Mouse (Mus musculus): ENCODE data around the gene Slc30a5. TPM values are rescaled to one million over a fixed set of nuclear protein-coding genes. Genes with fewer than 3 reads are reported as not detected.
A peak's percentile ranks its signal among the peaks of the same experiment; 100 is the strongest.
"Not testable (repeated sequence)": the region's sequence is repeated elsewhere in the genome, so short reads cannot be mapped to it uniquely, and the experiment has no call there.

Slc30a5 gene
- polyA plus RNA-seq, 3 experiments from 2014 or later, result 11.5 to 15.0 (median 12.7) TPM

DNA sequence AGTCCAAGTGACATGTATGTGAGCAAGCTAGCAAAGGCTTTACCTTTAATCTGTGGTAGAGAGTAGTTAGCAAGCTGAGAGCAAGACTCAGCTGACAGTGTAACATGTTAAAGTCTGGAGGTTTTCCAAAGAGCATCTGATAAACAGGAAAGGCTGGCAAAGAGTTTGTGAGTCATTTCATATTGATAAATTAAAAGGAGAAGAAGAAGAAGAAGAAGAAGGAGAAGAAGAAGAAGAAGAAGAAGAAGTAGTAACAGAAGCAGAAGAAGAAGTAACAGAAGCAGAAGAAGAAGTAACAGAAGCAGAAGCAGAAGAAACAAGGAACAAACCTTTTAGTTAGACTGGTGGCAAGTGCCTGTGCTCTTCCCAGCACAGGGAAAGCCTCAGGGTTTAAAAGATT is 1.6 kb upstream of the Slc30a5 start:
- no peak for ATAC-seq

DNA sequence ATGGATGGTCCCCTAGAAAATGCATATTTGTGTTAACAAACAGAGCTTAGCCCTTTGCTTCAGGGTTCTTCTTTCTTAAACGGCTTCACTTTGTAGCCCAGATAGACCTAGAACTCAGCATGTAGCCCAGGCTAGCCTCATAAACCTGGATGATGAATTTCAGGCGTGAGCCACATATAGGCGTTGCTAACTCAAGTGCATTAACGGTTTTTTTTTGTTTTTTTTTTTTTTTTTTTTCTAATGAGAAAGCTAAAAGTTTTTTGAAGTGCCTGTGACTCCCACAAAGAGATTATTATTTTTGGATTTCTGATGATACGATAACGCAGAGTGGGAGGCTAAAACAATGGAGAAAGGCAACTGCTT is 394 bp upstream of the Slc30a5 start:
- no peak for ATAC-seq

GRCm38 (mm10) chr13:100832188-100832587 is 1.0 kb downstream of the Slc30a5 start:
- ATAC-seq, result no peak

GRCm38 (mm10) chr13:100831123-100831522 is 2.1 kb downstream of the Slc30a5 start:
- no peak for ATAC-seq

- ATAC-seq, result no peak
These were observed 7.4 kb downstream of the Slc30a5 start for GRCm38 (mm10) chr13:100825627-100826410.

DNA sequence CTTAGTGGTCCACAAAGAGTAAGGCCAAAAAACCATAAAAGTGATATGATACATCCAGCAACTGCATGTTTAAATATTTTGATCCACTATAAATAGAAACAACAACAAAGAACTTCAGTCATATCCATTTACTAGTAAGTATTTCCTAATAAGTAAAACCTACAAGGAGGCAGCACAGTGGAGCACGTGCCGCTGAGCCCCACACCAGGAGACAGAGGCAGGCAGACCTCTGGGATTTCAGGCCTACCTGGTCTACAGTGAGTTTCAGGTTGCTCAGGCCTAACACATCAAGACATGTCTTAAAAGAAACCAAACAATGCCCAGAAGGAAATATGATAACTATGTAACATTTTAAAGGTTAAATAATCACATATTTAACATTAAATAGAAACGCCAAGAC is 8.3 kb downstream of the Slc30a5 start:
- ATAC-seq, result no peak

DNA sequence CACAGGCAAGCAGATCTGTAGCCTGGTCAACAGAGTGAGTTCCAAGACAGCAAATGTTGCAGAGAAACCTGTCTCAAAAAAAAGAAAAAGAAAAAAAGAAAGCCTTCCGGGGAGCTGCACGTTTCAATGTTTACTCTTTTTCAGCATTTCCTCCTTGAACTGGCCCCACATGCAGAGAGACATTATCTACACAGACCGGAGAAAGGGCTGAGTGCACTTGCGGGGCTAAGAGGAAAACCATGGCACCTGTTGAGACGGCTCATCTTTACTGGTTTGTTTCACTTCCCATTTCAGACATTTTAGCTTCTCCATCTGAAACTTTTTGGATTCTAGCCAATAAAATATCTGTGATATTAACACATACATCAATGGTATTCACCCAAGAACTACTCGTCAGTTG is 8.9 kb downstream of the Slc30a5 start:
- no peak for ATAC-seq

DNA sequence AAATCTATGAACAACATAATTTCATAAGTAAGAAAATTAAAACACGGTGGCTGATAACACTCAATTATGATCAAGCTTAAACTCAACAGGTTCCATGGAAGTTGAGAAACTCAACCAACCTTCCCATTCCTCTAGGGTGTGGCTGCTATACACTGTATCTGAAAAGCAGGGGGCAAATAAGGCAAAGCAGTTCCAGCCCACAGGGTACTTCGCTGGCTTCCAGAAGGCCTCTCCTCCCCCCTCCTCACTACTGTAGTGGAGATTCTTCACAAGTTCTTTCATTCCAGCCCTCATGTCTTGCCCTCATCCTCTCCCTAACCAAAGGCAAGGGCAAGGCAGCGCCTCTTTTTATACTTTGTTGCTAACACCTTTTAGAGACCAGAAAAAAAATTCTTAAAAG is 9.4 kb downstream of the Slc30a5 start:
- no peak for ATAC-seq

DNA sequence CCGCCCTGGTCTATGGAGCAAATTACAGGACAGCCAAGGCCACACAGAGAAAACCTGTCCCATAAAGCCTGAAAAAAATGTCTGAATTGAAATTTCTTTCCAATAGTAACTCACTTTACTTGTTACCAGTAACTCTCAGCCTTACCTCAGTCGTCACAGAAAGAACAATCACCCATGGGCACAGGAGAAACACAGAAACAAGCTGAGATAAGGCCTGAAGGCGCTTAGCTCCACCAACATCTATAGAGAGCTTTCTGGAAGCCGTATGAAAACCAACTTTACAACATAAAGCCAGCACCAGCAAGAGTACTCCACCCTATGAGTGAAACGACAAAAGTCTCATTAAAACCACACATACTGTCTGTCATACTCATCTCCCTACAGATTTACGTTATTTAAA is 18.8 kb downstream of the Slc30a5 start:
- no peak for ATAC-seq

DNA sequence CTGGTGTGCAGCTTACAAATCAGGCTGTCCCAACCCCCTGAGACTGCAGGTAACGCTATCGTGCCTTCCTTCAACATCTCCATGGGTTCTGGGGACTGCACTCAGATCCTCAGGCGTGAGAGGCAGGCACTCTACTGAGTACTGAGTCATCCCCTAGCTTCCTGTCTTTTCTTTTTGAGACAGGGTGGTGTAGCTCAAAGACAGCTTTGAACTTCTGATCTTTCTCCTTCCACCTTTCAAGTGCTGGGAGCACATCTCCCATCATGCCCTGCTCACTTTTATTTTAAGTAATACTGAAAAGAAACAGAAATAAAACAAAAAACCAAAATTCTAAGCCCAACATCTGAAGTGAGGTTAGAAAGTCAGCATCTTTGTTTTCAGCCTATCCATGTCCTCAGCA is 27.5 kb downstream of the Slc30a5 start:
- no peak for ATAC-seq

- ATAC-seq, result no peak
These were observed 36.1 kb downstream of the Slc30a5 start for GRCm38 (mm10) chr13:100797171-100797570.

GRCm38 (mm10) chr13:100789083-100789482 is 44.1 kb downstream of the Slc30a5 start:
- ATAC-seq, result no peak

DNA sequence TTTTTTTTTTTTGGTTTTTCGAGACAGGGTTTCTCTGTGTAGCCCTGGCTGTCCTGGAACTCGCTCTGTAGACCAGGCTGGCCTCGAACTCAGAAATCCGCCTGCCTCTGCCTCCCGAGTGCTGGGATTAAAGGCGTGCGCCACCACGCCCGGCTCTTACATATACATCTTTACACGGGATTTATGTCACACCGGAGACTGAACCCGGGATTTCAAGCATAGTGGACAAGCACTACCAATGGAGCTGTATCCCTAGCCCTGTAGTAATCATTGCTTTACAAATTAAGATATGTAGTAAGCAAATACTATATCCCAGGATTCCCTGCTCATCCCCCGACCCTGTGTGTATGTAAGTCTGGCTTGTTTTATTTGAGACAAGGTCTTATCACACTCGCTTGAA is 45.2 kb downstream of the Slc30a5 start:
- ATAC-seq, result not testable (repeated sequence)

DNA sequence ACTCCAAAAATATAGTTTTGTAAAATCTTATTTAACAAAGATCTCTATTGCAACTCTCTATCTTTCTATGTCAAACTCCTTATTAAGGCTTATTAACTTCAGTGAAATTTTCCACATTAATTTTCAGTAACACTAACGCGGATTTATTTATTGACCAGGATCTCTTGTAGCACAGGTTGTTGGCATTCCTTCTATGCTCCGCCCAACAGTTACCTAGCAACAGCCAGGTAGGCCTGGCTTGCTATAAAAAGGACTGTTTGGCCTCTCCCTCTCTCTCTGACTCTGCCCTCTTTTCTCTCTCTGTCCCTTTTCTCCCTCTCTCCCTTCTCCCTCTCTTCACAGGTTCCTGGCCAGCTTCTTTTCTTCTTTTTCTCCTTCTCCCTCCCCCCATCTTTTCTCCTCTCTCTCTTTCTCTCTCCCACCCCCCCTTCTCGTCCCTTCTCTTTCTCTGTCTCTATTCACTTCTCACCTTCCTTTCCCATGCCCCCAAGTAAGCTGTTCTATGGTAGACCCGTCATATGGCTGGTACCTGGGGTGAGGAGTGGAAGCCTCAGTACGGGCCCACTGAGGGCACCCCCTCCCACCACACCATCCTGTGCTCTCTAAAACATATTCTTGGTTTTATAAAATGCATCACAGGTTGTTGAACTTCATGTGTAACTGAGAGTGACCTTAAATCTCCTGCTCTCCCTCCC is 45.8 kb downstream of the Slc30a5 start:
- ATAC-seq, result no peak

DNA sequence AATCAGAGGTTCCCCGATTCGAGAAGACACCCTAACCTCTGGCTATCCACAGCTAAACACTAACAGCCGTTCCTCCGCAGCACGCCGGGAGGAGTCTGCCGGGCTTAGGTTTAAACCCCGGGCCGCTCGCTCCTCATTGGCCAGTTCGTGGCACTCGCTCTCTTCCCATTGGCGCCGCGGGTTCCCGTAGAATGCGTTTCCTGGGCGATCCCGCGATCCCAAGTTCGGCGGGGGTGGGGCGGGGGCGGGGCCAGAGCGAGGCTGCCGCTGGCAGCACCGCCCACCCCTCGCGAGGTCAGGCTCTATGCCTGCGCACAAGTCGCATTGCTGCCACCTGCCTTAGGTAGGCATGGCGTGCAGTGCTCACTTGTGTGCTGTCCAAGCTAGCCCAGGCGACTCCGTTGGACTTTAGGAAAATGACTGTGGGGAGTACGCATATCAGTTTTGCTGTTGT is 46.8 kb downstream of the Slc30a5 start, which contains the start of gene Ccnb1:
Gene Ccnb1, minus strand, starts transcription at position 157 of the 454 bp plus-strand sequence.
- peak; percentile 95 for ATAC-seq

DNA sequence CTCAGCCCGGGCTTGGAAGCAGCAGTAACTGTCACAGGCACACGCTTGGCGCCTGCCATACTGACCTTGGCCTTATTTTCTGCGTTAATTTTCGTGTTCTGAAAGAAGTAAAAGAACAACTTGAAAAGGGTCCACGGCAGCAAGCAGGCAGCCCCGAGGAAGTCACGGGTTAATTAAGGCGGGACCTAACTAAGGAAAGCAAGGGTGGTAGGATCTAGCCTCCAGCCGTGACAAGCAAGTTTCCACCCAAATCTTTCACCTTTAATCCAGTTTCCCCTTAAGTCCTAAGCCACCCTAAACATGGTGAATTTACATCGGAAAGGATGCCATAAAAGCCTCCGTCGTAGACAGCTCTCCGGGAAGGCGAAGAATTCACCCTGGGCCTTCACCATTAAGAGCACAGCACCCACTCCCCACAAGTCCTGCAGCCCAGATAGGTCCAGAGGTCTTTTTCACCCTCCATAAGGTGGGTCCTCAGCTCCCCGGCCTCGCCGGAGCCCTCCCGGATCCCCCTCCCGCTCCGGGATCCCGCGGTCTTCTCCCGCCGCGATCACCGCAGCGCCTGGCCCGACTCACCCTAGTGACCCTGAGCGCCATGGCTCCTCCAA is 47.3 kb downstream of the Slc30a5 start:
- ATAC-seq, result peak; percentile 21

DNA sequence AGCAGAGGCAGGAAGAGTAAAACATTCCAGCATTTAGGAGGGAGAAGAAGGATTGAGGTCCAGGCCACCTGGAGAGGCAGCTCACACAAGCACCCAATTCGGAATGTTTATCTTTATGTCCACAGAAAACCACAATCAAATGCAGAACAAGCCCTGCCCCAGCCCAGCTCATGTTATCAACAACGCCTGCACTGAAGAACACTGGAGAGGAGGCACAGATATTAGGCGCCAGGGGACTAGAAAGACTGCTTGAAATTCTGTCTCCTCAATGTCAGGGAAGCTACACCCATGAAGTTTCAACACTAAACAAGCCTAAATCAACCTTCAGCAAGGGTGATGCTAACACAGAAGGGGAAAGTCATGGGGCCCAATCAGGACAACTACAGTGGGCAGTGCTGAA is 55.7 kb downstream of the Slc30a5 start:
- ATAC-seq, result no peak

DNA sequence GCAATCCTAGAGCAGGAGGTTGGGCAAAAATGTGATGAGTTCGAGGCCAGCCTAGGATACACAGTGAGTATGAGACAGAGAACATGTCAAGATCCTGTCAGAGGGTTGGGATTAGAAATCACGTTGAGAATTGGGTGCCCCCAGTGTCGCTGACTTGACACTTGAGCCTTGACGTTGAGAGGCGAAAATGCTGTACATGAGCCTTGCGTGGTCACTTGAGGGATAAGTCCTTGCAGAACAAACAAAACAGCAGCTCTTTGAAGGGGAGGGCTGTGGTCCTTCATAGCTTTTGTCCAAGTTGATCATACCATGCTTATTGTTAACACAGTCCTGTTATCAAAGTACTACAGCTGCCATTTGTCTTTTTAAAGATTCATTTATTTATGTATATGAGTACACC is 56.5 kb downstream of the Slc30a5 start:
- no peak for ATAC-seq

- ATAC-seq, result no peak
These were observed 57.2 kb downstream of the Slc30a5 start for GRCm38 (mm10) chr13:100776056-100776419.

DNA sequence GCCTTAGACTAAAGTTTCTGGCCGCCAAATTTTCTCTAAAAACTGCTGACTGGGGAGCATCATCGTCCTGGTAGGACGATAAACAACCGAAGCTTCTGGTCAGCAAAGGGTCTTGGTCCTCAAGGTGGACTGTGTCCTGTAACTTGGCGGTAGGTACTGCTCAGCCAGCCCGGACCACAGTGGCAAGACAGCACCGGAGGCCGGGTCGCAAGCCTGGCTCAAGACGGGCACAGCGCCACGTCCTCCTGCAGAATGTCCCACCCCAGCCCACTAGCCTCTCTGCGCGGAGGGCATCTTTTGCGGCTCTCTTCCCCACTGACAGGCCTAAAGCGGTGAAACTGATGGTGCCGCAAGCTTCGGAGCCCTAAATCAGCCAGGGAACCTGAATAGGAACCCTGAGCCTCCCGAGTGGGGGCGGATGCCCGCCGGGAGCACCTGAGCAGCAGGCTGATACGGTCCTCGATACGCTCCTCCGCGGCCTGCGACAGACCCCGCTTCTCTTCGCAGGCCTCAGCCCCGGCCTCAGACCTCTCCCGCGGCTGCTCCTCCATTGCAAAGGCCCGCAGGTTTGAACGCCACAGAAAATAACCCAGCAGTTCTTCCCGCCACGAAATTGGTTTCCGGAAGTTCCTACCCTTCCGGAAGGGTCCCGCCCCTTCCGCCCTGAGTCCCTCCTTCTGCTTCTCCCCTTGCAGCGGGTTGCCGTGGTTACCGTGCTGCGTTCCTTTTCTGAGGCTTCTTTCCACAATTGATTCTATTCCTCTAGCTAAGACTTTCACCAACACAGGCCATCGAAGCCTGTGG is 57.8 kb downstream of the Slc30a5 start, which contains the start of gene Cenph:
Gene Cenph, minus strand, starts transcription at position 648 of the 804 bp plus-strand sequence.
- peak; percentile 100 for ATAC-seq

DNA sequence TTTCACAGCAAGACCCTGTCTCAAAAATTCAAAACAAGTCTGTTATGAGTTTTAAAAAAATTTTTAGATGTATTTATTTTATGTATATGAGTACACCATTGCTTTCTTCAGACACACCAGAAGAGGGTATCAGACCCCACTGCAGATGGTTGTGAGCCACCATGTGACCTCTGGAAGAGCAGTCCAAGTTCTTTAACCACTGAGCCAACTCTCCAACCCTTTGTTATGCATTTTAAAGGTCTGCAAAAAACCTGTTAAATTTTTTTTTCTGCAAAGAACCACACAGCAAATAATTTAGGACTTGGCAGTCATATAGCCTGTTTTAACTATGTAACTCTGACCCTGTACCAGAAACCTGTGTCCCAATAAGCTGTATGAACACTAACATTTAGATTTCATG is 58.5 kb downstream of the Slc30a5 start:
- no peak for ATAC-seq

DNA sequence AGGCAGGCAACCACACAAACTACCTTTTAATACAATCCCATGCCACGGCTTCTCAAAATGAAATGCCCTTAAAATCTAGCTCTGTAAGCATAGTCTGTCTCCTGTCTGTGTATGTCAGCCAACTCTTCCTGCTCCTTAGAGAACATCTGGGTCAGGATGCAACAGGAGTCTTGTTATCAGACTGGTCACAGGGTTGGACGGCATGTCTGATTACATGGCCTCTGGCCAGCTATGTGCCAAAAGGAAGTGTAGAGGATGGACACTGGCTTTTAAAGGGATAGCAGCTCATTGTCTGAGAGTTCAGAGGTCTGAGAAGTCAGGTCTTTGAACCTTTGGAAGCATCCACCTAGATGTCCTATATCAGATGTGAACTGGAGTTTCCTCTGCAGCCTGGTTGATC is 77.9 kb downstream of the Slc30a5 start:
- ATAC-seq, result no peak

GRCm38 (mm10) chr13:100754186-100754585 is 79.0 kb downstream of the Slc30a5 start:
- no peak for ATAC-seq

Measured in inflammation-experienced regulatory T-cells, adult 6 months (primary cell).